Mouse (Mus musculus): ENCODE data around the gene Gli2. TPM values are rescaled to one million over a fixed set of nuclear protein-coding genes. Genes with fewer than 3 reads are reported as not detected.

Gene Gli2
- total RNA-seq (2012; rRNA removed) (1.5 and 1.8 TPM in 2 replicates), polyA plus RNA-seq (2012; ENCODE audit: insufficient read depth in 1 of 2, insufficient read length in 2 of 2, low read depth in 1 of 2, low replicate concordance in 2 of 2, missing spikeins in 1 of 2) (10 to 100 TPM in 1 of 2 experiments, not detected in 1; 11.3 TPM)

DNA sequence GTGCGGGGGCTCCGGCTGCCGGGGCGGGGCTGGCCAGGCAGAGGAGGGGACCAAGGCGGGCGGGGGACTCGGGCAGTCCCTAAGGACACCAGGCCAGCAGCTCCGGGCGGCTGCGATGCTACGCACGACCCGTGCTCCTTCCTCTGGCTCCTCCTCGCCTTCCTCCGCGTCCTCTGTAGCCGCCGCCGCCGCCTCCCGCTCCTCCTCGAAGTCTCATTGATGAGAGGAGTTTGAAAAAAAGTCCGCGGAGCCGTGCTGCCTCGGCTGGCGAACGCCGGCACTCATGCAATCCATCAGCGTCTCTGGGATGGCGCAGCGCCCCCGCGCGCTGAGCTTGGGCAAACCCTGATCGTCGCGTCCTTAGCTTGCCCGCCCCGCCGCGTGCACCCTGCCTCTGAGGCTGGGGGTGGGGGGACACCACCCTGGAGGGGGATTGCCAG lies at the start of gene Gli2:
Gli2 (minus strand) TSS at position 218 of the 440 bp plus-strand sequence.
- Histone ChIP-seq H3K36me3 (ENCODE audit: control insufficient read depth in 1 of 2, insufficient read depth in 2 of 2, low read length in 2 of 2) (no peaks in the 10 kb centered on the region), H3K79me2 (ENCODE audit: control insufficient read depth, insufficient read depth, low read length, poor library complexity) (no peaks in the 10 kb centered on the region), H3K4me1 (ENCODE audit: control insufficient read depth in 1 of 2, insufficient read depth in 2 of 2, low read length in 2 of 2) (no peaks in the 10 kb centered on the region), H3K27ac (ENCODE audit: control insufficient read depth, low read depth, low read length) (no peak within 1 kb of the TSS), H3K4me3 (ENCODE audit: control insufficient read depth in 1 of 2, insufficient read depth in 1 of 2, low read depth in 2 of 2, low read length in 2 of 2) (no peak within 1 kb of the TSS), H3K9ac (ENCODE audit: control insufficient read depth, low read depth, low read length, poor library complexity, severe bottlenecking) (no peak within 1 kb of the TSS), H3K9me3 (replicated peaks; ENCODE audit: insufficient read depth, low read length) (no peaks in the 10 kb centered on the region), H3K27me3 (ENCODE audit: control insufficient read depth in 1 of 2, insufficient read depth in 2 of 2, low read length in 2 of 2) (no peaks in the 10 kb centered on the region)
- DNase-seq (ENCODE audit: low read depth, low spot score): no peak
- TF ChIP-seq SMC3 (IDR thresholded peaks at IDR 0.05; ENCODE audit: low read depth, low read length) (no peak), MAZ (IDR thresholded peaks at IDR 0.05; ENCODE audit: low read depth, low read length) (no peak), POLR2A (IDR thresholded peaks at IDR 0.05; ENCODE audit: control insufficient read depth in 1 of 2, insufficient read depth in 1 of 2, low read depth in 1 of 2, low read length in 2 of 2, poor library complexity in 1 of 2) (no peak), CHD2 (IDR thresholded peaks at IDR 0.05; ENCODE audit: low read length) (no peak), CTCF (IDR thresholded peaks at IDR 0.05 in 2 of 3, conservative IDR thresholded peaks at IDR 0.05 in 1 of 3; ENCODE audit: control insufficient read depth in 1 of 3, insufficient read depth in 1 of 3, low read depth in 2 of 3, low read length in 3 of 3, poor library complexity in 1 of 3, severe bottlenecking in 1 of 3) (no peak), NELFE (IDR thresholded peaks at IDR 0.05; ENCODE audit: low read depth, low read length) (no peak), TBP (IDR thresholded peaks at IDR 0.05; ENCODE audit: low read depth, low read length) (no peak)

DNA sequence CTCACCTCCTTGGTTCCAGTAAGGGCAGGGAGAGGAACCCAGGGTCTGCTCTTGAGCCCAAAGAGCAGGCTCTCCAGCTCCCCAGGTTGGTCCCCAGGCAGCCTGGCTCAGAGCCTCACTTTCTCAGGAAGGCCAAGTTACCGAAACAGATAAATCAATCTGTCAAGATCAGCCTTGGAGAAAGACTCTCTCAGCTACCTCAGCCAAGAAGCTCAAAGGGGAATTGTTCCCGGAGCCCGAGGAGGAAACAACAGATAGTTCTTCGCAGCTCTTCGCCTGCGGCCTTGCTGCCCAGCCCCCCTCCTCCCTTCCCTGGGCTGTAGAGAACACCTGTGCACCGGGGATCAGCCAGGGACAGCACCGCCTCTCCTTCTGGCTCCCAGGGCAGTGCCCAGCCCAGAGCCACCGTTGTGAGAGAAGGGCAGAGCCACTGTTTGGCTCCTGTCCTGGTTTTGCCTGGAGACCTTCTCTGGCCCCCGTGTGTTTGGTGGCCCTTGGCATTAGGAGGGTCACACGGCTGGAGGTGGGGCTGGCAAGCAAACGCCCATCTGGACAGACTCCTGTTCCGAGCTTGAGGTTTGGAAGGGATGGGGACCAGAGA lies 44.6 kb upstream of the Gli2 start:
- Histone ChIP-seq H3K79me2 (ENCODE audit: control insufficient read depth, insufficient read depth, low read length, poor library complexity) (no peaks in the 10 kb centered on the region), H3K36me3 (ENCODE audit: control insufficient read depth in 1 of 2, insufficient read depth in 2 of 2, low read length in 2 of 2) (no peaks in the 10 kb centered on the region), H3K9ac (ENCODE audit: control insufficient read depth, low read depth, low read length, poor library complexity, severe bottlenecking) (no peak overlapping the region), H3K27ac (ENCODE audit: control insufficient read depth, low read depth, low read length) (no peak overlapping the region), H3K4me1 (ENCODE audit: control insufficient read depth in 1 of 2, insufficient read depth in 2 of 2, low read length in 2 of 2) (peaks cover 0 to 2% of the 10 kb centered on the region in 2 experiments; a peak in 1 of 4 replicates), H3K9me3 (replicated peaks; ENCODE audit: insufficient read depth, low read length) (no peaks in the 10 kb centered on the region), H3K4me3 (ENCODE audit: control insufficient read depth in 1 of 2, insufficient read depth in 1 of 2, low read depth in 2 of 2, low read length in 2 of 2) (no peak overlapping the region), H3K27me3 (ENCODE audit: control insufficient read depth in 1 of 2, insufficient read depth in 2 of 2, low read length in 2 of 2) (no peaks in the 10 kb centered on the region)
- no peak for DNase-seq (ENCODE audit: low read depth, low spot score)
- TF ChIP-seq POLR2A (IDR thresholded peaks at IDR 0.05; ENCODE audit: control insufficient read depth in 1 of 2, insufficient read depth in 1 of 2, low read depth in 1 of 2, low read length in 2 of 2, poor library complexity in 1 of 2): no peak
- TF ChIP-seq GABPA (IDR thresholded peaks at IDR 0.05; ENCODE audit: low read depth, low read length): no peak
- TF ChIP-seq MXI1 (IDR thresholded peaks at IDR 0.05; ENCODE audit: low read depth, low read length): no peak
- no peak for TF ChIP-seq ZC3H11A (IDR thresholded peaks at IDR 0.05; ENCODE audit: low read depth, low read length)
- no peak for TF ChIP-seq SMC3 (IDR thresholded peaks at IDR 0.05; ENCODE audit: low read depth, low read length)
- no peak for TF ChIP-seq TCF12 (IDR thresholded peaks at IDR 0.05; ENCODE audit: low read depth, low read length)
- no peak for TF ChIP-seq MAFK (IDR thresholded peaks at IDR 0.05; ENCODE audit: borderline replicate concordance, low read depth, low read length)
- TF ChIP-seq MAX (IDR thresholded peaks at IDR 0.05; ENCODE audit: low read length): no peak

DNA sequence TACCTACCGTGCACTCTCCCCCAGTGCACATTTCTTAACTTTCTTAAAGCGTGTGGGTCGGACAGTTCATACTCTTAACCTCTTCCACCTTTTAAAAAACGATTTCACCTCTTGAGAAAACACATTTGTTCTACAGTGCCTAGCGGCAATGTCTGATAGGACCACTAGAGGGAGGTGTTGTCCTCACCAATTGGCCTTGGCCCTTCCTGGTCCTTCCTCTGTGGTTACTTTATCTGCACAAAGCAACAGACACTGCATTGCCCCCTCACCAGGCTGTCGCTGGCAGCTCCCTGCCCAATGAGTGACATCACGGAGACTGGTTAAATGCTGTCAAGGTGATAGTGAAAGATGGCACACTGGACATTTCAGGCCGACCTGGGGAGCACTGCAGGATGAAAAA lies 40.3 kb upstream of the Gli2 start:
- H3K9me3 ChIP-seq (replicated peaks; ENCODE audit: insufficient read depth, low read length): no peaks in the 10 kb centered on the region
- H3K36me3 ChIP-seq (ENCODE audit: control insufficient read depth in 1 of 2, insufficient read depth in 2 of 2, low read length in 2 of 2): no peaks in the 10 kb centered on the region
- no peak overlapping the region for H3K27ac ChIP-seq (ENCODE audit: control insufficient read depth, low read depth, low read length)
- H3K9ac ChIP-seq (ENCODE audit: control insufficient read depth, low read depth, low read length, poor library complexity, severe bottlenecking): no peak overlapping the region
- H3K27me3 ChIP-seq (ENCODE audit: control insufficient read depth in 1 of 2, insufficient read depth in 2 of 2, low read length in 2 of 2): no peaks in the 10 kb centered on the region
- peaks cover 0 to 2% of the 10 kb centered on the region in 2 experiments; a peak in 1 of 4 replicates for H3K4me1 ChIP-seq (ENCODE audit: control insufficient read depth in 1 of 2, insufficient read depth in 2 of 2, low read length in 2 of 2)
- DNase-seq (ENCODE audit: low read depth, low spot score): peak; percentile 63
- no peak overlapping the region for H3K4me3 ChIP-seq (ENCODE audit: control insufficient read depth in 1 of 2, insufficient read depth in 1 of 2, low read depth in 2 of 2, low read length in 2 of 2)
- no peaks in the 10 kb centered on the region for H3K79me2 ChIP-seq (ENCODE audit: control insufficient read depth, insufficient read depth, low read length, poor library complexity)
- no peak for TF ChIP-seq MXI1 (IDR thresholded peaks at IDR 0.05; ENCODE audit: low read depth, low read length)
- peak; percentile 47 for TF ChIP-seq ZC3H11A (IDR thresholded peaks at IDR 0.05; ENCODE audit: low read depth, low read length)
- no peak for TF ChIP-seq NELFE (IDR thresholded peaks at IDR 0.05; ENCODE audit: low read depth, low read length)
- TF ChIP-seq E2F4 (IDR thresholded peaks at IDR 0.05; ENCODE audit: borderline replicate concordance, low read depth, low read length): no peak
- TF ChIP-seq BHLHE40 (IDR thresholded peaks at IDR 0.05; ENCODE audit: borderline replicate concordance, low read depth, low read length): no peak
- no peak for TF ChIP-seq RCOR1 (IDR thresholded peaks at IDR 0.05; ENCODE audit: low read depth, low read length)
- 0 out of 2 replicates have a peak, but pooled peaks have one; percentile 24 for TF ChIP-seq TAL1 (IDR thresholded peaks at IDR 0.05; ENCODE audit: low read length)
- TF ChIP-seq KAT2A (conservative IDR thresholded peaks at IDR 0.05; ENCODE audit: low read depth, low read length): no peak
- peak; percentile 67 for TF ChIP-seq RAD21 (IDR thresholded peaks at IDR 0.05; ENCODE audit: low read depth, low read length)
- no peak for TF ChIP-seq POLR2A (IDR thresholded peaks at IDR 0.05; ENCODE audit: control insufficient read depth in 1 of 2, insufficient read depth in 1 of 2, low read depth in 1 of 2, low read length in 2 of 2, poor library complexity in 1 of 2)
- TF ChIP-seq SIN3A (IDR thresholded peaks at IDR 0.05; ENCODE audit: low read length): no peak
- TF ChIP-seq CTCF (IDR thresholded peaks at IDR 0.05 in 2 of 3, conservative IDR thresholded peaks at IDR 0.05 in 1 of 3; ENCODE audit: control insufficient read depth in 1 of 3, insufficient read depth in 1 of 3, low read depth in 2 of 3, low read length in 3 of 3, poor library complexity in 1 of 3, severe bottlenecking in 1 of 3): peak; percentile 73 to 85 (median 74)
- no peak for TF ChIP-seq MAFK (IDR thresholded peaks at IDR 0.05; ENCODE audit: borderline replicate concordance, low read depth, low read length)
- no peak for TF ChIP-seq ZKSCAN1 (IDR thresholded peaks at IDR 0.05; ENCODE audit: low read depth, low read length)
- TF ChIP-seq USF2 (IDR thresholded peaks at IDR 0.05; ENCODE audit: borderline replicate concordance in 1 of 2, insufficient read depth in 1 of 2, low read depth in 1 of 2, low read length in 2 of 2): no peak
- no peak for TF ChIP-seq TBP (IDR thresholded peaks at IDR 0.05; ENCODE audit: low read depth, low read length)
- TF ChIP-seq MAZ (IDR thresholded peaks at IDR 0.05; ENCODE audit: low read depth, low read length): no peak
- no peak for TF ChIP-seq CHD2 (IDR thresholded peaks at IDR 0.05; ENCODE audit: low read length)

Data from MEL (cell line).